Mouse (Mus musculus) megakaryocyte-erythroid progenitor cell, adult 5 weeks (primary cell): ENCODE results near the gene Hrk. TPM values are rescaled to one million over a fixed set of nuclear protein-coding genes. Genes with fewer than 3 reads are reported as not detected.

Experiments used
- polyA plus RNA-seq: library from polyadenylated mRNA; stranded (reverse); fragments of >175 nt; gene quantifications from 2 replicates; pipeline ENCODE4 v1.2.3, GENCODE M21; 2012

Hrk gene
- not detected in 2 replicates for polyA plus RNA-seq

DNA sequence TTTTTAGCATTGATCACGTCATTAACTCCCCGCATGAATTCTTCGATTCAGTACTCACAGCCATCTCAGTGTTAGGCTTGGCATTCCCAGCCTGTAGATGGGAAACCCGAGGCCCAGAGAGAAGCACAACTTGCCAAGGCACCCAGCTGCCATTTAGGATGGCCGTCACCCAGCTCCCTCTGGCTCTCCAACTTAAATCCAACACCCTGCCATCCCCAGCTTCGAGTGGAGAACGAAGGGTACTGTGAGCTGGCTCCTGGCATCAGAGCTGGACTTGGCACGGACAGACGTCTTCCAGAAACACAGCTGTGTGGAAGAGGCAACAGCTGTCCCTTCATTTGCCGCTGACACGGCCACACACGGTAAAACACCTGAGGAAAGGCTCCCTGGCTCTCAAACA lies at the start of gene Hrk:
Gene Hrk (plus strand): TSS at position 68 of the 400 bp plus-strand sequence.

DNA sequence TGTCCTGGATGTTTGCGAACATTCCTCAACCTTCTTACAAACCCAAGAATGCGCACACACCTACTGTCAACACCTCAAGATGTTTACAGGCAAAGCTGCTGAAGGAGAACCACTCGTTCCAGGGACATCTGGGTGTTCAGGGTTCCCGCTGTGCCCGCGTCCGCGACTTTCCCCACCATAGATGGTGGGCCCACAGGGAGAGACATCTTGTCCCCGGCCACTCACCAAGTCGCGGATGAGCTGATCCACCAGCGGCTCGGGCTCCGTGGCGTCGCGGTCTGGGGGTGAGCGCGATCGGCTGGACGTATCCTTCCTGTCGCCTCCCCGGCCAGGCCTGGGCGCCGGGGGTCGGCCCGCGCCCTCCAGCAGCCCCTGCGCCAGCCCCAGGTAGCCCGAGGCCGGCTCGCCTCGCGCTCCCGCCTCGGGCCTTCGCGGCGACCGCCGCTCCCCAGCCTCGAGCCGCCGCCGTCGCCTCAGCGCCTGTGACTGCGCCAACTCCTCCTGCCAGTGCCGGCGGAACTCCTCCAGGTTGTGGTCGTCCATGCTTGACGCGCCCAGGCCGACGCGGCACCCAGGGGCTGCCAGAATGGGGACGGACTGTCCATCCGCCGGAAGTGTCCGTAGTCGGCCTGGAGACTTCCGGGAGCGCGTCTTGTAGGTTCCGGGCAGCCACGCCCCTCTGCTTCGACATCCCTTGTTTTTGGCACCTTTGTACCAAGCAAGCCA lies 9.4 kb upstream of the Hrk start, which contains the start of gene Fbxw8:
Gene Fbxw8 (minus strand): TSS at position 626 of the 726 bp plus-strand sequence.

Other genes with a start within 250 kb of the Hrk start
- 8.8 and 10.2 TPM in 2 replicates for gene Fbxo21, start 187.9 kb upstream of the Hrk start, polyA plus RNA-seq
- gene Tesc, start 136.9 kb upstream of the Hrk start, polyA plus RNA-seq, result 0.84 and 1.5 TPM in 2 replicates
- 21.4 and 22.0 TPM in 2 replicates for gene Fbxw8, start 9.2 kb upstream of the Hrk start, polyA plus RNA-seq
- 0.42 TPM in 1 of 2 replicates, not detected in the other for gene Rnft2, start 80.5 kb downstream of the Hrk start, polyA plus RNA-seq
- 1.2 and 1.3 TPM in 2 replicates for gene 2410131K14Rik, start 80.6 kb downstream of the Hrk start, polyA plus RNA-seq